Mouse (Mus musculus) neural tube, embryonic 11.5 days (tissue): ENCODE measurements around the gene Nuak2. TPM values are rescaled to one million over a fixed set of nuclear protein-coding genes. Genes with fewer than 3 reads are reported as not detected.

Experiments
- ATAC-seq: fragments of 200-750 bp; cut with Nextera tagmentation; 2 replicates; pipeline ENCODE4 v1.8.0; 2017; ENCODE audit warnings: moderate number of reproducible peaks, mild to moderate bottlenecking, moderate TSS enrichment, moderate library complexity; ENCODE audit not compliant: insufficient read depth, low FRiP score, low TSS enrichment
- DNase-seq: peaks from one replicate; pipeline ENCODE4 v3.0.0-alpha.2; 2015; ENCODE audit warnings: low spot score
- H3K27ac ChIP-seq: fragments of 300-500 bp; sonication (generic); 2 replicates; pipeline ENCODE4 v1.5.1; 2014; ENCODE audit warnings: low read depth, mild to moderate bottlenecking, low read length
- H3K27me3 ChIP-seq: fragments of 300-500 bp; sonication (generic); 2 replicates; pipeline ENCODE4 v1.6.1; 2014; ENCODE audit warnings: mild to moderate bottlenecking, low read length, mixed read lengths; ENCODE audit not compliant: control insufficient read depth, insufficient read depth
- H3K36me3 ChIP-seq: fragments of 300-500 bp; sonication (generic); 2 replicates; pipeline ENCODE4 v1.6.1; 2014; ENCODE audit warnings: mild to moderate bottlenecking, low read length, moderate library complexity, mixed read lengths; ENCODE audit not compliant: control insufficient read depth, insufficient read depth
- H3K4me1 ChIP-seq: fragments of 300-500 bp; sonication (generic); 2 replicates; pipeline ENCODE4 v1.6.1; 2014; ENCODE audit warnings: low read length, mixed read lengths; ENCODE audit not compliant: control insufficient read depth, insufficient read depth
- H3K4me2 ChIP-seq: fragments of 300-500 bp; sonication (generic); 2 replicates; pipeline ENCODE4 v1.6.1; 2014; ENCODE audit warnings: low read depth, mild to moderate bottlenecking, moderate library complexity
- H3K4me3 ChIP-seq: fragments of 300-500 bp; sonication (generic); 2 replicates; pipeline ENCODE4 v1.5.1; 2014; ENCODE audit warnings: low read depth, low read length
- H3K9ac ChIP-seq: fragments of 300-500 bp; sonication (generic); 2 replicates; pipeline ENCODE4 v1.6.1; 2014; ENCODE audit warnings: mild to moderate bottlenecking, low read length
- H3K9me3 ChIP-seq: fragments of 300-500 bp; sonication (generic); 2 replicates; pipeline ENCODE4 v1.6.1; 2016; ENCODE audit warnings: low read length; ENCODE audit not compliant: control insufficient read depth
- WGBS: fragments of 180-500 bp; shearing (Covaris S2); extraction: QIAGEN DNeasy Blood & Tissue Kit; methylation state at CpG from one replicate; pipeline ENCODE4 v1.1.7; 2014; 5-methylcytosine and 5-hydroxymethylcytosine counted together
- polyA plus RNA-seq: library from polyadenylated mRNA; unstranded; fragments of >200 nt; fragmentation: Nextera tagmentation; extraction: Ambion mirVana; gene quantifications from 2 replicates; pipeline ENCODE4 v1.2.1, GENCODE M21; 2014

Gene Nuak2
- polyA plus RNA-seq, 1 experiment from 2014 or later: 24.4 TPM

DNA sequence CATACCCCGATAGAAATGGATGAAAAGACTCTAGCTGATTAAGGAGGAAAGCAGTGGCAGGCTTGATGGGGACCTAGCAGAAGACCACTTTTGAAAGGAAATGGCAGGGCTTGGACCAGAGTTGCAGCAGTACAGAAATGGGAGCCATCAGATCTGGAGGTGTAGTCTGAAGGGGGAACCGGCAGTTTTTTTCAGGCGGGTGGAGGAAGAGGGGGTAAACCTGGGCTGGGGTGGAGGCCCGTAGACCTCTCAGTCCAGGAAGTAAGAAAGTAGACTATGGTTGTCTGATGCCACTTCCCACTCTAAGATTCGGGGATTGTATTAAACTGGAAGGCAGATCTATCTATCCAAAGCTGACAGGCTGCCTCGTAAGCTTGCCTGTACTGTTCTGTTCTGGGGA lies 21.0 kb downstream of the Nuak2 start:
- no peak for DNase-seq
- ATAC-seq: no peak
- H3K9ac ChIP-seq: no peak overlapping the region

DNA sequence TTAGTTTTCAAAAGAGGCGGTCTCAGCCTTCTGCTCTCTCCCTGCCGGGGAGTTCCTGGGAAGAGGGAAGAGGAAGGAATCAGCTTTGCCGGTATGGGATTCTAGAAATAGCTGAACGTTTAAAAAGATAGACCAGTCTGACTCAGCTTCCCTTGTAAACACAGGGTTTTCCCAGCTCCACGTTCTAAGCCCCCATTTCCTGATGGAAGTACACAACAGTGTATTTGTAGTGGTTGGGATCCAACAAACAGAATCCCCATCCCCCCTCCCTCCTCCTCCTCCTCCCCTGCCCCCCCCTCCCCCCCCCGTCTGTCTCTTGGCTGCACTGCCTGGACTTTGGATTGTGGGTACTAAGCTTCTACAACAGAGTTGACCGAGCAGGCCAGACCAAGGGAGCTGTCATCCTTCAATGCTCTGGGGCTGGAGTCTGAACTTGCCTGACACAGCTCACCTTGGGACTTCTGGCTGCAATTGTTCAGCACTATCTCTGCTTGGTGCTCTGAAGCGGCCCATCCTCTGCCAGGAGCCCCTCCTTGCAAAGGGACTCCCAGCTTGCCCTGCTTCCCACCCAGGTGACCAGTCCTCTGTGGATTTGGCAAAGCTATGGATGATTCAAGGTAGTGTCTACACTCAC lies 22.2 kb downstream of the Nuak2 start:
- Histone ChIP-seq H3K27ac (no peak overlapping the region), H3K9ac (no peak overlapping the region), H3K9me3 (no peaks in the 10 kb centered on the region), H3K36me3 (no peaks in the 10 kb centered on the region), H3K4me2 (no peak overlapping the region), H3K4me1 (peaks cover 30% of the 10 kb centered on the region), H3K27me3 (no peaks in the 10 kb centered on the region), H3K4me3 (no peak overlapping the region)
- no peak for ATAC-seq
- DNase-seq: no peak
- WGBS: 44% methylated on average over 8 of the region's 8 CpGs

More for the DNA sequence above, 21.0 kb downstream of the Nuak2 start:
- H3K4me2 ChIP-seq: no peak overlapping the region
- WGBS: 73% methylated on average over 6 of the region's 6 CpGs
- no peak overlapping the region for H3K27ac ChIP-seq
- H3K4me3 ChIP-seq: no peak overlapping the region
- no peaks in the 10 kb centered on the region for H3K27me3 ChIP-seq
- H3K36me3 ChIP-seq: no peaks in the 10 kb centered on the region; the same call in 1 of the 2 replicates
- peaks cover 36% of the 10 kb centered on the region for H3K4me1 ChIP-seq
- H3K9me3 ChIP-seq: no peaks in the 10 kb centered on the region

DNA sequence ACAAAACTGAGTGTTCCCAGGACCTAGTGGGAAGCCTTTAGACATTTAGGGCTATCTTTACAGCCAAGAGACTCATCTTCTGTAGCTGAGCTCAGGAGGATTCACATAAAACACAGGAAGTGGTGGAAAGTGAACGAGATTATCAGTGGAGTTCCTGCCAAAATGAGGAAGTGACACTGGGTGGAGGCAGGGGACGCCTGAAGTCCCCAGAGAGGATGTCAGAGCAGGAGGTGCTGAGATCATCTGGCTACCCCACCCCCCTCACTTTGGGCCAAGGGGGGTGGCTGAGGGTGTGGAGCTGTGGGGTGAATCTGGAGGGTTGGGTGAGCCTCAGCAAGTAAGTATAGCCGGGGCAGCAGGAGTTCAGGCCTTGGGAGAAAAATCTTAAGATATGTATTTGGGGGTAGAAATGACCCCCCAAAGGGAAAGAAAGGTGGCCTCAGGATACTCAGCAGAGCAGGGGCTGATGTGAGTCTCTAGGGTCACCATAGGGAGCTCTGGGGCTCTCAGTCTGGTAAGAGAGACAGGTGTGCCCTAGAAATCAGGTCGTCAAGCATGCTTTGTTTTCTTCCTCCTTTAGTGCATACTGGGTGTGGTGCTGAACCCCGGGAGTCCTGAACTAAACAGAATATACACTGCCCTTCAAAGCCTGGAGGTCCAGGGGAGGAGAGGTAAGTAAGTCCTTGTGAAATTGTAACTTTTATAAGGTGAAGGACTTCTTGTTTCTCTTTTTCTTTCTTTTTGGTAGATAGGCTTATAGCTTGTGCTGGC lies 26.0 kb downstream of the Nuak2 start:
- no peak overlapping the region for H3K27ac ChIP-seq
- H3K4me2 ChIP-seq: no peak overlapping the region

DNA sequence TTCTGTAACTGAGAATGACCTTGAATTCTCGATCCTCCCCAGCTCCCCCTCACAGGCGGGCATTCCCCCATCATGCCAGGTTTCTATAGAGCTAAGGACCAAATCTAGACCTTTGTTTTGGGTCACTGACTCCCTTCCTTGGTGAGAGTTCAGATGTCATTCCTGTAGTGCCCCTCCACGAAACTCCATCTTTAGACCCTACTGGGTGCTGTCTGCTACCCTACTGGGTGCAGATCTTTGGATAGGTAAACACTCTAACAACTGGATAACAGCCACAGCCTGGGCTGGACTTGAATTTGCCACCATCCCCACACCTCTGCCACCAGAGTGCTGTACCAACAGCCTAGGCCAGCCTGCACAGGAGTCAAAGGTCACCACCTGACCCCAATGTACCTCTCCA lies 26.6 kb downstream of the Nuak2 start:
- Histone ChIP-seq H3K9me3 (no peaks in the 10 kb centered on the region), H3K9ac (no peak overlapping the region), H3K27ac (no peak overlapping the region), H3K36me3 (no peaks in the 10 kb centered on the region), H3K4me3 (no peak overlapping the region), H3K4me1 (0 out of 2 replicates have a peak, but pooled peaks cover under 1% of the 10 kb centered on the region), H3K27me3 (no peaks in the 10 kb centered on the region), H3K4me2 (no peak overlapping the region)
- DNase-seq: no peak
- WGBS: 80% methylated on average over 3 of the region's 3 CpGs
- ATAC-seq: no peak

More for the DNA sequence above, 26.0 kb downstream of the Nuak2 start:
- 0 out of 2 replicates have a peak, but pooled peaks cover 2% of the 10 kb centered on the region for H3K4me1 ChIP-seq
- ATAC-seq (no peak), DNase-seq (no peak)
- H3K36me3 ChIP-seq: no peaks in the 10 kb centered on the region
- no peak overlapping the region for H3K9ac ChIP-seq
- no peak overlapping the region for H3K4me3 ChIP-seq
- 54% methylated on average over 5 of the region's 5 CpGs for WGBS
- no peaks in the 10 kb centered on the region for H3K9me3 ChIP-seq
- H3K27me3 ChIP-seq: no peaks in the 10 kb centered on the region

DNA sequence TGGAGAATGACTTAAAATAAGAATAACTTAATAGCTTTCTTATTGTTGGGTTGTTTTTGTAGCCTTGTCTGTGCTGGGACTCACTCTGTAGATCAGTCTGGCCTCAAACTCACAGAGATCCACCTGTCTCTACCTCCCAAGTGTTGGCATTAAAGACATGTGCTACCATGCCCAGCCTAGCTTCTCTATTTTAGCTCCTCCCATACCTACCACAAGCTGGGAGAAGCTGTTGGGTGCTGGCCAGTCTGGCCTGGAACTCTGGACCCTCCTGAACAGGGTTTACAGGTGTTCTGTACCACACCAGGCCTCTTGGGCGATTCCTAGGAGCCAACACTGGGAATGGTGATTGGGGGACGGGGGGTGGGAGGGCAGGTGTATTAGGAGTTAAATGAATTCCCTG lies 27.3 kb downstream of the Nuak2 start:
- no peak overlapping the region for H3K4me2 ChIP-seq
- H3K4me3 ChIP-seq: no peak overlapping the region
- H3K27me3 ChIP-seq: no peaks in the 10 kb centered on the region
- no peaks in the 10 kb centered on the region for H3K4me1 ChIP-seq
- no peaks in the 10 kb centered on the region for H3K36me3 ChIP-seq
- H3K9me3 ChIP-seq: no peaks in the 10 kb centered on the region
- H3K9ac ChIP-seq: no peak overlapping the region
- DNase-seq (no peak), ATAC-seq (no peak)
- WGBS: 88% methylated on average over 2 of the region's 2 CpGs
- H3K27ac ChIP-seq: no peak overlapping the region

DNA sequence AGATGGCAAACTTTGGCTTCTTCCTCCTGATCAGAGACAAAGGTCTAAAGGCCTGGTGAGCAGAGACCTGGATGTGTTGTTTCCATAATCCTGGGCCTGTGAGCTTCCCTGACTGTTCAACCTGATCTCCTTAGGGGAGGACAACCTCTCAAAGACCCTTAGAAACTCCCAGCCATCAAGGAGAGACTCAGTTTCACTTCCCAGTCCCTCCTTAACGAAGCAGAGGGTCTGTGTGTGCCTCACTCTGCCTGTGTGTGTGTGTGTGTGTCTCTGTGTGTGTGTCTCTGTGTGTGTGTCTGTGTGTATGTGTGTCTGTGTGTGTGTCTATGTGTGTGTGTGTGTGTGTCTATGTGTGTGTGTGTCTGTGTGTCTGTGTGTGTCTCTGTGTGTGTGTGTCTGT lies 27.7 kb downstream of the Nuak2 start:
- H3K9ac ChIP-seq: no peak overlapping the region
- DNase-seq (no peak), ATAC-seq (no peak)
- 81% methylated on average over 1 of the region's 1 CpGs for WGBS
- no peaks in the 10 kb centered on the region for H3K36me3 ChIP-seq
- no peaks in the 10 kb centered on the region for H3K9me3 ChIP-seq
- H3K4me2 ChIP-seq: no peak overlapping the region
- no peak overlapping the region for H3K4me3 ChIP-seq
- no peak overlapping the region for H3K27ac ChIP-seq
- H3K27me3 ChIP-seq: no peaks in the 10 kb centered on the region
- no peaks in the 10 kb centered on the region for H3K4me1 ChIP-seq

DNA sequence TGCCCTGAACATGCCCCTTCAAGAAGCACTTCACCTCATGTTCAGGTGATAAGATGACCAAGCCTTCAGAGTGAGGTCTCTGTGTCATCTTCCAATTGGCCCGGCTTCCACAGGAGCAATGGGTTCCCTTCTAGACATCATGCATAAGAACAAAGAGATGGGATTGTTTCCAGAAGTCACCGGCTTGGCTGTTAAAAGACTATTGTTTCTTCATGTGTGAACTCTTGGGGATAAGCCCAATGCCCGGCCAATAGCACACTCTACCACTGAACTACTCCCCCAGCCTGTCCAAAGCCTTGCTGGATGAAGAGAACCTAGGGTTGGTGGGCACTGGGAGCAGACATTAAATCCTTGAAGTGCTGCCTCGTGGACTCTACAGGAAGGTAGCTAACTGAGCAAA lies 29.6 kb downstream of the Nuak2 start:
- ATAC-seq: no peak
- no peaks in the 10 kb centered on the region for H3K4me1 ChIP-seq

DNA sequence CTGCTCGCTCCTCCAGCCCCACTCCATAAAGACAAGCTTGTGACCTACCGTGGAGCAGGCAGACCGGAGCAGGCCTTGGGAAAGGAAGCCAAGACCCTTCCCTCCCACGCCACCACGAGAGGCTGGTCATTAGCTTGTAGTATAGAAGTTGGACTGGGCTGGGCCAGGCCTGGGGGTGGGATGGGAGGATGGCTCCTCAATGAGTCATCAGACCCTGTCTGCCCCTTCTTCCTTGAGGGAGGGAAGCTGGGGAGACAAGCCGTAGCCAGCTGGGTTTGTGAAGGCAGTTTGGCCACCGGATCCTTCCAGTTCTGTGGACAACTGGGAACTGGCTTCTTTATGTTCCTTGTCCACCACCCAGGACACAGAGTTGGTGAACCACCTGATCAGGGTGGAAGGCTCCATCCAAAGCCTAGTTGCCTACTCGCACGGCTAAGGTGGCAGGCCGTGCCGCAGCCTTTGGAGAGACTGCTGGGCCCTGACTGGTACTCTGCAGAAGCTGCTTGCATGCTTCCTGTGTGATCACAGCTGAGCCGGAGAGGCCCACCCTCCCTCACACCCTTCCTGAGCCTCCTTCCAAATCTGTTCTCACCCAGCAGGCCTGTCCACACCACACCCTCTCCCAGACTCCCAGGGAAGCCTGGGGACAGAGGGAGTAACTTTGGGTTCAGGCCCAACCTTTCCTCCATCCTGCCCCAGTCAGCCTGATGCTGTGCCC lies 30.4 kb downstream of the Nuak2 start:
- Histone ChIP-seq H3K27ac (no peak overlapping the region), H3K9ac (no peak overlapping the region), H3K27me3 (no peaks in the 10 kb centered on the region), H3K36me3 (no peaks in the 10 kb centered on the region), H3K4me2 (no peak overlapping the region), H3K9me3 (peaks cover 3% of the 10 kb centered on the region; the same call in 1 of the 2 replicates), H3K4me3 (no peak overlapping the region), H3K4me1 (no peaks in the 10 kb centered on the region)
- DNase-seq (no peak), ATAC-seq (no peak)
- 86% methylated on average over 12 of the region's 12 CpGs for WGBS

More for the DNA sequence above, 29.6 kb downstream of the Nuak2 start:
- no peak for DNase-seq
- Histone ChIP-seq H3K9me3 (no peaks in the 10 kb centered on the region), H3K36me3 (no peaks in the 10 kb centered on the region), H3K9ac (no peak overlapping the region), H3K4me2 (no peak overlapping the region), H3K27me3 (no peaks in the 10 kb centered on the region), H3K4me3 (no peak overlapping the region), H3K27ac (no peak overlapping the region)
- 85% methylated on average over 4 of the region's 4 CpGs for WGBS
